Mouse (Mus musculus): ENCODE measurements around the gene C2cd2l. TPM values are rescaled to one million over a fixed set of nuclear protein-coding genes. Genes with fewer than 3 reads are reported as not detected.

Gene C2cd2l
- total and polyA plus RNA-seq, 3 experiments = 6.3 to 35.8 (median 19.3) TPM

- ATAC-seq (ENCODE audit: extremely low read depth, insufficient number of reproducible peaks, low FRiP score, poor library complexity, severe bottlenecking) (no peak), DNase-seq (ENCODE audit: low spot score) (no peak)
- H3K4me3 ChIP-seq (ENCODE audit: low read depth, low read length) = no peak overlapping the region
- peaks cover 72% of the 10 kb centered on the region for H3K36me3 ChIP-seq (replicated peaks)
- peaks cover 62% of the 10 kb centered on the region for H3K4me1 ChIP-seq (ENCODE audit: insufficient read depth, low read depth, low read length)
- no peaks in the 10 kb centered on the region for H3K9me3 ChIP-seq (replicated peaks)
- H3K27me3 ChIP-seq (ENCODE audit: insufficient read depth, low read length) = no peaks in the 10 kb centered on the region
- no peak for TF ChIP-seq TAL1 (conservative IDR thresholded peaks at IDR 0.05; ENCODE audit: low read depth, low read length)
- no peak for TF ChIP-seq GATA1 (IDR thresholded peaks at IDR 0.05; ENCODE audit: borderline replicate concordance, low read length)
- TF ChIP-seq GATA2 (IDR thresholded peaks at IDR 0.05; ENCODE audit: borderline replicate concordance, low read depth, low read length) = no peak
- TF ChIP-seq POLR2AphosphoS5 (IDR thresholded peaks at IDR 0.05; ENCODE audit: insufficient replicate concordance, low read depth, low read length) = no peak
- no peak for TF ChIP-seq CTCF (IDR thresholded peaks at IDR 0.05; ENCODE audit: low read depth, low read length)
Observed at GRCm38 (mm10) chr9:44283183-44283582, 36.9 kb downstream of the C2cd2l start.

GRCm38 (mm10) chr9:44269973-44270372 lies 50.1 kb downstream of the C2cd2l start:
- no peak for ATAC-seq (ENCODE audit: extremely low read depth, insufficient number of reproducible peaks, low FRiP score, poor library complexity, severe bottlenecking)
- Histone ChIP-seq H3K9me3 (replicated peaks) (peaks cover 2% of the 10 kb centered on the region; the same call in 1 of the 2 replicates), H3K36me3 (replicated peaks) (peaks cover 27% of the 10 kb centered on the region), H3K4me3 (ENCODE audit: low read depth, low read length) (no peak overlapping the region), H3K4me1 (ENCODE audit: insufficient read depth, low read depth, low read length) (peaks cover 12% of the 10 kb centered on the region; the same call in 1 of the 2 replicates), H3K27me3 (ENCODE audit: insufficient read depth, low read length) (peaks cover 3% of the 10 kb centered on the region)
- no peak for TF ChIP-seq GATA2 (IDR thresholded peaks at IDR 0.05; ENCODE audit: borderline replicate concordance, low read depth, low read length)
- TF ChIP-seq GATA1 (IDR thresholded peaks at IDR 0.05; ENCODE audit: borderline replicate concordance, low read length) = no peak
- DNase-seq (ENCODE audit: low spot score) = no peak

DNA sequence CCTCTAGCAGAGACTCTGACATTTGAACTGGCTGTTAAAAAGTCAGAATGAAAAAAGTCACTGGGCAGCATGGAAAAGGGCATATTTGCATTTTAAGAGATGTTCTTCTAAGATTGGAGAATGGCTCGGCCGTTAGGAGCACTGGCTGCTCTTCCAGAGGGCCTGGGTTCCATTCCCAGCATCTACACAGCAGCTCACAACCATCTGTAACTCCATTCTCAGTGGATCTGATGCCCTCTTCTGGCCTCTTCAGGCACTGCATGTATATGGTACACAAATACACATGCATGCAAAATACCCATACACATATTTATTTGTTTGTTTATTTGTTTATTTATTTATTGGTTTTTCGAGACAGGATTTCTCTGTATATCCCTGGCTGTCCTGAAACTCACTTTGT lies 51.0 kb downstream of the C2cd2l start:
- Histone ChIP-seq H3K4me3 (ENCODE audit: low read depth, low read length) (no peak overlapping the region), H3K4me1 (ENCODE audit: insufficient read depth, low read depth, low read length) (peaks cover 11% of the 10 kb centered on the region; the same call in 1 of the 2 replicates), H3K9me3 (replicated peaks) (peaks cover 2% of the 10 kb centered on the region; the same call in 1 of the 2 replicates), H3K27me3 (ENCODE audit: insufficient read depth, low read length) (peaks cover 11% of the 10 kb centered on the region), H3K36me3 (replicated peaks) (peaks cover 18% of the 10 kb centered on the region)
- TF ChIP-seq CTCF (IDR thresholded peaks at IDR 0.05; ENCODE audit: low read depth, low read length) (peak; percentile 42; the same call in 1 of the 2 replicates), GATA2 (IDR thresholded peaks at IDR 0.05; ENCODE audit: borderline replicate concordance, low read depth, low read length) (no peak)
- ATAC-seq (ENCODE audit: extremely low read depth, insufficient number of reproducible peaks, low FRiP score, poor library complexity, severe bottlenecking) (no peak), DNase-seq (ENCODE audit: low spot score) (no peak)

- peaks cover 18% of the 10 kb centered on the region for H3K27me3 ChIP-seq (ENCODE audit: insufficient read depth, low read length)
- H3K4me1 ChIP-seq (ENCODE audit: insufficient read depth, low read depth, low read length) = peaks cover 11% of the 10 kb centered on the region; the same call in 1 of the 2 replicates
- no peak within 1 kb of the TSS for H3K4me3 ChIP-seq (ENCODE audit: low read depth, low read length)
- peaks cover 12% of the 10 kb centered on the region for H3K36me3 ChIP-seq (replicated peaks)
- ATAC-seq (ENCODE audit: extremely low read depth, insufficient number of reproducible peaks, low FRiP score, poor library complexity, severe bottlenecking) (no peak), DNase-seq (ENCODE audit: low spot score) (no peak)
- TF ChIP-seq GATA2 (IDR thresholded peaks at IDR 0.05; ENCODE audit: borderline replicate concordance, low read depth, low read length) (no peak), TAL1 (conservative IDR thresholded peaks at IDR 0.05; ENCODE audit: low read depth, low read length) (no peak), POLR2AphosphoS5 (IDR thresholded peaks at IDR 0.05; ENCODE audit: insufficient replicate concordance, low read depth, low read length) (no peak), CTCF (IDR thresholded peaks at IDR 0.05; ENCODE audit: low read depth, low read length) (no peak), GATA1 (IDR thresholded peaks at IDR 0.05; ENCODE audit: borderline replicate concordance, low read length) (no peak)
- H3K9me3 ChIP-seq (replicated peaks) = peaks cover 2% of the 10 kb centered on the region; the same call in 1 of the 2 replicates
Observed at GRCm38 (mm10) chr9:44268432-44268831, 51.7 kb downstream of the C2cd2l start, which contains the start of gene Nlrx1. TSS of gene Nlrx1 (minus strand) at chr9:44268599.

DNA sequence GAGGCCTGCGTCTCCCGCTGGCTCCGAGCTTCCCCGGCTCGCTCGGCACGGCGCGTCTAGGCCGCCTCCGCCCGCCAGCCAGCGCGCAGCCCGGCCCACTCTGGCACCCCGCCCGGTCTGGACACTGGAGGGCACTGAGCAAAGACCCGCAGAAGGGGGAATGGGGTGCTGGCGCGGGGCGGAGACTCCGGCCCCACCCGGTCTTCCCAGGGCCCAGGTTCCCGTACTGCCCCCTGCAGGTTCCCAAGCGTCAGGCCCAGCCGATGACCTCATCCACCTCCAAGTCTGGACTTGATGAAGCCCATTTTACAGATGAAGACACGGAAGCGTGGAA lies 52.1 kb downstream of the C2cd2l start:
- peaks cover 19% of the 10 kb centered on the region for H3K27me3 ChIP-seq (ENCODE audit: insufficient read depth, low read length)
- peaks cover 2% of the 10 kb centered on the region; the same call in 1 of the 2 replicates for H3K9me3 ChIP-seq (replicated peaks)
- no peak overlapping the region for H3K4me3 ChIP-seq (ENCODE audit: low read depth, low read length)
- peaks cover 7% of the 10 kb centered on the region for H3K36me3 ChIP-seq (replicated peaks)
- ATAC-seq (ENCODE audit: extremely low read depth, insufficient number of reproducible peaks, low FRiP score, poor library complexity, severe bottlenecking) (no peak), DNase-seq (ENCODE audit: low spot score) (no peak)
- H3K4me1 ChIP-seq (ENCODE audit: insufficient read depth, low read depth, low read length) = peaks cover 11% of the 10 kb centered on the region; the same call in 1 of the 2 replicates
- TF ChIP-seq TAL1 (conservative IDR thresholded peaks at IDR 0.05; ENCODE audit: low read depth, low read length) (no peak), GATA1 (IDR thresholded peaks at IDR 0.05; ENCODE audit: borderline replicate concordance, low read length) (no peak), GATA2 (IDR thresholded peaks at IDR 0.05; ENCODE audit: borderline replicate concordance, low read depth, low read length) (no peak), POLR2AphosphoS5 (IDR thresholded peaks at IDR 0.05; ENCODE audit: insufficient replicate concordance, low read depth, low read length) (no peak), CTCF (IDR thresholded peaks at IDR 0.05; ENCODE audit: low read depth, low read length) (no peak)

GRCm38 (mm10) chr9:44267319-44268026 lies 52.6 kb downstream of the C2cd2l start:
- H3K4me1 ChIP-seq (ENCODE audit: insufficient read depth, low read depth, low read length) = peaks cover 8% of the 10 kb centered on the region; the same call in 1 of the 2 replicates
- peaks cover 2% of the 10 kb centered on the region for H3K36me3 ChIP-seq (replicated peaks)
- H3K9me3 ChIP-seq (replicated peaks) = peaks cover 2% of the 10 kb centered on the region; the same call in 1 of the 2 replicates
- DNase-seq (ENCODE audit: low spot score) (no peak), ATAC-seq (ENCODE audit: extremely low read depth, insufficient number of reproducible peaks, low FRiP score, poor library complexity, severe bottlenecking) (no peak)
- TF ChIP-seq GATA1 (IDR thresholded peaks at IDR 0.05; ENCODE audit: borderline replicate concordance, low read length) = no peak
- TF ChIP-seq TAL1 (conservative IDR thresholded peaks at IDR 0.05; ENCODE audit: low read depth, low read length) = no peak
- no peak for TF ChIP-seq CTCF (IDR thresholded peaks at IDR 0.05; ENCODE audit: low read depth, low read length)
- no peak for TF ChIP-seq GATA2 (IDR thresholded peaks at IDR 0.05; ENCODE audit: borderline replicate concordance, low read depth, low read length)
- no peak for TF ChIP-seq POLR2AphosphoS5 (IDR thresholded peaks at IDR 0.05; ENCODE audit: insufficient replicate concordance, low read depth, low read length)
- H3K4me3 ChIP-seq (ENCODE audit: low read depth, low read length) = no peak overlapping the region
- peaks cover 22% of the 10 kb centered on the region for H3K27me3 ChIP-seq (ENCODE audit: insufficient read depth, low read length)
